Mouse (Mus musculus) liver, embryonic 15.5 days (tissue): ENCODE results near the gene Il17d. TPM values are rescaled to one million over a fixed set of nuclear protein-coding genes. Genes with fewer than 3 reads are reported as not detected.

Experiments used
- ATAC-seq: fragments of 200-750 bp; cut with Nextera tagmentation; 2 replicates; pipeline ENCODE4 v1.8.0; 2017; ENCODE audit warnings: moderate number of reproducible peaks, mild to moderate bottlenecking, moderate library complexity; ENCODE audit not compliant: insufficient read depth
- H3K27ac ChIP-seq: fragments of 300-500 bp; sonication (generic); replicated peaks from 2 replicates; pipeline ENCODE4 v1.5.1; 2015; ENCODE audit warnings: mild to moderate bottlenecking, inconsistent platforms
- H3K27me3 ChIP-seq: fragments of 300-500 bp; sonication (generic); 2 replicates; pipeline ENCODE4 v1.6.1; 2015; ENCODE audit warnings: mild to moderate bottlenecking, inconsistent platforms
- H3K36me3 ChIP-seq: fragments of 300-500 bp; sonication (generic); replicated peaks from 2 replicates; pipeline ENCODE4 v1.6.1; 2015; ENCODE audit warnings: moderate library complexity, mild to moderate bottlenecking, inconsistent platforms
- H3K4me1 ChIP-seq: fragments of 300-500 bp; sonication (generic); replicated peaks from 2 replicates; pipeline ENCODE4 v1.6.1; 2015; ENCODE audit warnings: inconsistent platforms
- H3K4me2 ChIP-seq: fragments of 300-500 bp; sonication (generic); 2 replicates; pipeline ENCODE4 v1.6.1; 2015; ENCODE audit warnings: moderate library complexity, mild to moderate bottlenecking, inconsistent platforms
- H3K4me3 ChIP-seq: fragments of 300-500 bp; sonication (generic); replicated peaks from 2 replicates; pipeline ENCODE4 v1.5.1; 2015; ENCODE audit warnings: mild to moderate bottlenecking, inconsistent platforms
- H3K9ac ChIP-seq: fragments of 300-500 bp; sonication (generic); 2 replicates; pipeline ENCODE4 v1.6.1; 2015; ENCODE audit warnings: moderate library complexity, mild to moderate bottlenecking, inconsistent platforms
- H3K9me3 ChIP-seq: fragments of 300-500 bp; sonication (generic); replicated peaks from 2 replicates; pipeline ENCODE4 v1.6.1; 2016; ENCODE audit warnings: inconsistent platforms
- WGBS: fragments of 180-500 bp; shearing (Covaris S2); methylation state at CpG from one replicate; pipeline ENCODE4 v1.1.7; 2015; ENCODE audit warnings: mixed read lengths; ENCODE audit not compliant: insufficient replicate concordance; 5-methylcytosine and 5-hydroxymethylcytosine counted together
- polyA plus RNA-seq: library from polyadenylated mRNA; unstranded; fragments of >200 nt; fragmentation: Nextera tagmentation; extraction: Ambion mirVana; gene quantifications from 2 replicates; pipeline ENCODE4 v1.2.1, GENCODE M21; 2015

Il17d gene
- 0.26 TPM in 2 replicates for polyA plus RNA-seq

- Histone ChIP-seq H3K4me3 (peak within 1 kb of the TSS; percentile 62), H3K36me3 (no peaks in the 10 kb centered on the region), H3K4me2 (peak within 1 kb of the TSS; percentile 84), H3K9me3 (no peaks in the 10 kb centered on the region), H3K4me1 (peaks cover 17% of the 10 kb centered on the region), H3K27me3 (peaks cover 66% of the 10 kb centered on the region), H3K9ac (no peak within 1 kb of the TSS; the same call in 1 of the 2 replicates), H3K27ac (no peak within 1 kb of the TSS)
- ATAC-seq: no peak; the same call in 1 of the 2 replicates
- under 1% methylated on average over 102 of the region's 104 CpGs for WGBS
Measured at GRCm38 (mm10) chr14:57524671-57525387, at the start of gene Il17d. TSS of gene Il17d (plus strand) at chr14:57524777.

GRCm38 (mm10) chr14:57475057-57475456, 49.5 kb upstream of the Il17d start:
- Histone ChIP-seq H3K4me1 (no peaks in the 10 kb centered on the region), H3K4me2 (no peak overlapping the region), H3K9ac (no peak overlapping the region), H3K9me3 (no peaks in the 10 kb centered on the region), H3K27ac (no peak overlapping the region), H3K4me3 (no peak overlapping the region), H3K36me3 (no peaks in the 10 kb centered on the region), H3K27me3 (no peaks in the 10 kb centered on the region)
- WGBS: 54% methylated on average over 2 of the region's 2 CpGs
- ATAC-seq: no peak

DNA sequence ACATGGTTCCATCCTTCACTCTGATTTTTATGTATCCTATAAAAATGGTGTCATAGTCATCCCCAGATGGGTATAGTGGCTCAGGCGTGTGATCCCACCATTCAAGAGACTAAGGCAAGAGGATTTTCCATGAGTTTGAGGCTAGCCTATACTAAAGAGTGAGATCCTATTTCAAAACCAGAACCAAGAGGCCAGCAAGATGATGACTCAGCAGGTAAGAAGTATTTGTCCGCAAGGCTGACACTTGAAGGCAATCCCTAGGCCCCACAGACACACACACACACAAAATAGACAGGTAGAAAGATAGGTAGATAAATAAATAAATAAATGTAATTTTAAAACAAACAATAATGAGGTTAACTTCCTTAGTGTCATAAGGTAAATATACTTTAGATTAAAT, 42.3 kb upstream of the Il17d start:
- H3K9me3 ChIP-seq: no peaks in the 10 kb centered on the region
- 57% methylated on average over 2 of the region's 2 CpGs for WGBS
- no peaks in the 10 kb centered on the region for H3K4me1 ChIP-seq
- no peak overlapping the region for H3K9ac ChIP-seq
- no peaks in the 10 kb centered on the region for H3K36me3 ChIP-seq
- no peak overlapping the region for H3K4me2 ChIP-seq
- ATAC-seq: no peak
- no peak overlapping the region for H3K4me3 ChIP-seq
- no peak overlapping the region for H3K27ac ChIP-seq
- H3K27me3 ChIP-seq: no peaks in the 10 kb centered on the region

DNA sequence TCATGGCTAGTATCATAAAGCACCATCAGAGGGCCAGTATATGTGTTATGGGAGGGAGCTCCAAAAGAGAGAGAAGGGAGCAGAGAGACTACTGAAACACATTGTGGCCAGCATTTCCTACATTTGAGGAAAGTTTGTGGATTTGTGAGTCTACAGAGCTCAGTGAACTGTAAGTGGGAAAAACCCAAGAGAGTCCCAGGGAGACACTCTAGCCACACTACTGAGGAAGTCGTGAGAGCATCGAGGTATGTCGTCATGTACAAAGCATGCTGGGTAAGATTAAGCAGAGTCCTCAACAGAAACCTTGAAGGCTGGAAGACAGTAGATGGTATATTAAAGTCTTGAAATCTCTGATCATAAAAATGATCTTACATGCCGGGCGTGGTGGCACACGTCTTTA, 40.4 kb upstream of the Il17d start:
- ATAC-seq: no peak
- WGBS: 83% methylated on average over 6 of the region's 6 CpGs
- H3K36me3 ChIP-seq: no peaks in the 10 kb centered on the region

DNA sequence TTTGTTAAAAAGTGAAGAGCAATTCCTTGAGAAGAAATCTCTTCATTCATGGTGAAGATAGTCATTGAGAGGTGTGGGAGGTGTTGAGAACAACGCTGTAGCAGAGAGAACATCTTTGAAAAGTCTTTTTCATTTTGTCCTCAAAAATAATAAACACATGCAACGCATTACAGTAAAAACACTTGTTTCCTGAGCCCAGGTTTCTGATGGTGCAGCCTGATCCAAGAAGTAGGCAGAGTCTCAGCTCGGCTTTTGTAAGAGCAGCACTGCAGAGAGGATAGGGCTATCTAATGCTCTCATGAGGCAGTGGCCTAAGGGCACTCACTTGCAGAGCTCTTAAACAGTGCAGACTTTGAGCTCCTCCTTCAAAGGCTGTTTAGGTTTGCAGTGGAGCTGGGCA, 34.9 kb upstream of the Il17d start:
- no peaks in the 10 kb centered on the region for H3K36me3 ChIP-seq
- no peaks in the 10 kb centered on the region for H3K27me3 ChIP-seq
- WGBS: 60% methylated on average over 3 of the region's 3 CpGs
- no peak overlapping the region for H3K9ac ChIP-seq
- ATAC-seq: no peak
- H3K9me3 ChIP-seq: no peaks in the 10 kb centered on the region
- no peak overlapping the region for H3K4me3 ChIP-seq
- no peak overlapping the region for H3K27ac ChIP-seq
- no peak overlapping the region for H3K4me2 ChIP-seq
- H3K4me1 ChIP-seq: no peaks in the 10 kb centered on the region

More for the DNA sequence above, 40.4 kb upstream of the Il17d start:
- H3K4me2 ChIP-seq: no peak overlapping the region
- no peaks in the 10 kb centered on the region for H3K27me3 ChIP-seq
- H3K9ac ChIP-seq: no peak overlapping the region
- H3K4me3 ChIP-seq: no peak overlapping the region
- no peaks in the 10 kb centered on the region for H3K4me1 ChIP-seq
- H3K27ac ChIP-seq: no peak overlapping the region
- no peaks in the 10 kb centered on the region for H3K9me3 ChIP-seq

GRCm38 (mm10) chr14:57493840-57494239, 30.7 kb upstream of the Il17d start:
- no peaks in the 10 kb centered on the region for H3K27me3 ChIP-seq
- WGBS: 74% methylated on average over 2 of the region's 2 CpGs
- no peaks in the 10 kb centered on the region for H3K4me1 ChIP-seq
- no peak overlapping the region for H3K4me2 ChIP-seq
- H3K9me3 ChIP-seq: no peaks in the 10 kb centered on the region
- H3K4me3 ChIP-seq: no peak overlapping the region
- no peaks in the 10 kb centered on the region for H3K36me3 ChIP-seq
- no peak overlapping the region for H3K27ac ChIP-seq
- no peak for ATAC-seq
- no peak overlapping the region for H3K9ac ChIP-seq

DNA sequence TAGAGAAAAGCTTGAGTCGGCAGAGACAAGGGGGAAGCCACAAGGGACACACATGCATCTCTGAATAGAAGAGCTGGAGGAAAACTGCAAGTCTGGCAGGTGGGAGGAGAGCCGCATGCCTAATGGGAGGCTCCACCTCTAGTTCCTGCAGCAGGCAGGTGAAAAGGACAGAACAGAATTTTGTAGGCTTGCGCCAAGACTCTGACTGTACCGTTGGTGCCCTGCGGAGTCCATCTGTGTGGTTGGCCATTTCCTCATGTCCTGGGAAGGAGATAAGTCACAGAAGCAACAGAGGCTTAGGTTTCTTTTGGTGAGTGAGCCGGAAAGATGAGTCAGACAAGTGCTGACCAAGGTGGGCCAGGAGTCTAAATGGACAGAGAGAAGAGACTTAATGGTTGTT, 20.8 kb upstream of the Il17d start:
- Histone ChIP-seq H3K27ac (no peak overlapping the region), H3K4me1 (no peaks in the 10 kb centered on the region), H3K4me2 (no peak overlapping the region), H3K27me3 (no peaks in the 10 kb centered on the region), H3K36me3 (no peaks in the 10 kb centered on the region), H3K9ac (no peak overlapping the region), H3K4me3 (no peak overlapping the region), H3K9me3 (no peaks in the 10 kb centered on the region)
- 75% methylated on average over 6 of the region's 6 CpGs for WGBS
- ATAC-seq: no peak

- no peak overlapping the region for H3K27ac ChIP-seq
- no peaks in the 10 kb centered on the region for H3K36me3 ChIP-seq
- ATAC-seq: no peak
- H3K9ac ChIP-seq: no peak overlapping the region
- H3K4me2 ChIP-seq: no peak overlapping the region
- WGBS: 55% methylated on average over 6 of the region's 6 CpGs
- H3K27me3 ChIP-seq: no peaks in the 10 kb centered on the region
- H3K4me3 ChIP-seq: no peak overlapping the region
- H3K4me1 ChIP-seq: no peaks in the 10 kb centered on the region
- no peaks in the 10 kb centered on the region for H3K9me3 ChIP-seq
Measured at GRCm38 (mm10) chr14:57509554-57509953, 15.0 kb upstream of the Il17d start.

DNA sequence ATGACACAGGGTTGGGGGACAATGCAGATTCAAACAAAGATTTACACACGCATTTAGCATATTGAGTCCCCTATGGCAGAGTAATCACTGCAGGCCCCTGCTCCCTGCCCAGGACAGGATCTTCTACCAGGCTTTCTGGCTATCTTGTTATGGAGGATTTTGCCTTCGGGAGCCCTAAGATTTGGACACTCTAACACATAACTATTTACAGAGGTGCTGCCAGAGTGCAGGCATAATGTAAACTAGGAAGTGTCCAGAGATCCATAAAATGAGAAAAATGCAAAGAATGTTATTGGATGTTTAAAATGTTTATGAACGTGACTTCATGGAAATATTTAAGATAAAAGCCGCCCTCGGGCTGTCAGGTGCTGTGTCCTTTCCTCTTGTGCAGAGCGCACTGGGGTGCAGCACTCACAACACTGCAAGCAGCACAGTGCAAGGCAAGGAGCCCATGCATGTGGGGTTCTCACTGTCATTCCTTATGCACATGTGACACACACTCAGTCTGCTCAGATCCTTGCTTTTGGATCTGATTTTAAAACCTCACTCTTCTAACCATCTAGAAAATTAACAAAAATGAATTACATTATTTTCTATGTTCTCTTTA, 9.3 kb upstream of the Il17d start:
- ATAC-seq: no peak
- no peak overlapping the region for H3K4me3 ChIP-seq
- no peaks in the 10 kb centered on the region for H3K9me3 ChIP-seq
- no peak overlapping the region for H3K4me2 ChIP-seq
- H3K27ac ChIP-seq: no peak overlapping the region
- H3K27me3 ChIP-seq: no peaks in the 10 kb centered on the region
- no peaks in the 10 kb centered on the region for H3K36me3 ChIP-seq
- WGBS: 69% methylated on average over 6 of the region's 6 CpGs
- no peaks in the 10 kb centered on the region for H3K4me1 ChIP-seq
- H3K9ac ChIP-seq: no peak overlapping the region

DNA sequence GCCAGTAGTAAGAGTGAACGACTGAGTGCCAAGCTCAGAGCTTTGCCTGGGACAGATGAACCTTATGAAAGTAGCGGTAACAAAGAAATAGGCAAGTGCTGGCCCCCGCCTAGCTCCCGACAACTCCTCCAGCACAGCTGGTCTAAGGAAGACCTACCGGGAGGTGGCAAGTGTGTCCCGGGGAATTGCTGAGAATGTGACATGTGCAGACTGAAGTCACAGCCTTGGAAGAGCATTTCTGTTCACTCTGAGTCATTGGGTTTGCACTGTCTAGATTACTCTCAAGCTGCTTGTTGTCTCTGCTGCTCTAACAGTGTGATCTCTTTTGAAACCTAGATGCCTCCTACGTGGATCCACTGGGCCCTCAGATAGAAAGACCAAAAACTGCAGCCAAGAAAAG, 7.6 kb upstream of the Il17d start:
- no peaks in the 10 kb centered on the region for H3K4me1 ChIP-seq
- WGBS: 75% methylated on average over 7 of the region's 7 CpGs
- H3K9me3 ChIP-seq: no peaks in the 10 kb centered on the region
- H3K36me3 ChIP-seq: no peaks in the 10 kb centered on the region
- no peak overlapping the region for H3K4me3 ChIP-seq
- no peak overlapping the region for H3K4me2 ChIP-seq
- no peak overlapping the region for H3K9ac ChIP-seq
- no peak overlapping the region for H3K27ac ChIP-seq
- no peak for ATAC-seq
- H3K27me3 ChIP-seq: no peaks in the 10 kb centered on the region

GRCm38 (mm10) chr14:57523762-57524161, 815 bp upstream of the Il17d start:
- H3K4me3 ChIP-seq: no peak overlapping the region
- H3K9me3 ChIP-seq: no peaks in the 10 kb centered on the region
- H3K4me2 ChIP-seq: 0 out of 2 replicates have a peak overlapping the region, but pooled peaks have one; percentile 84
- 68% methylated on average over 9 of the region's 9 CpGs for WGBS
- H3K9ac ChIP-seq: no peak overlapping the region
- no peak for ATAC-seq
- H3K27me3 ChIP-seq: peaks cover 65% of the 10 kb centered on the region
- no peak overlapping the region for H3K27ac ChIP-seq
- no peaks in the 10 kb centered on the region for H3K36me3 ChIP-seq
- H3K4me1 ChIP-seq: peaks cover 15% of the 10 kb centered on the region
